Mouse (Mus musculus) erythroblast, embryonic 14.5 days (primary cell): ENCODE data around the gene Scrn1.

ENCODE experiments used
- GATA1 ChIP-seq: IDR thresholded peaks from 2 replicates; pipeline ENCODE4 v1.6.1; 2012; ENCODE audit warnings: low read length, inconsistent platforms, mixed read lengths
- TAL1 ChIP-seq: IDR thresholded peaks from 3 replicates; pipeline ENCODE4 v1.6.1; 2012; ENCODE audit warnings: low read length, inconsistent platforms, mixed read lengths

GRCm38 (mm10) chr6:54558466-54558865 lies 7.8 kb downstream of the Scrn1 start:
- no peak for TF ChIP-seq GATA1
- no peak for TF ChIP-seq TAL1
